Mouse (Mus musculus) olfactory bulb, adult 2 months (tissue): Measurements from ENCODE around the gene Thegl.

Experiments
- CTCF ChIP-seq: fragments of 200-500 bp; IDR thresholded peaks from 2 replicates; pipeline ENCODE4 v1.5.1; 2012; ENCODE audit warnings: low read depth, mild to moderate bottlenecking, low read length, moderate library complexity; ENCODE audit not compliant: insufficient read depth
- POLR2A ChIP-seq: fragments of 200-500 bp; IDR thresholded peaks from 2 replicates; pipeline ENCODE4 v1.6.1; 2012; ENCODE audit warnings: mild to moderate bottlenecking, low read depth, low read length, moderate library complexity; ENCODE audit not compliant: insufficient read depth

- TF ChIP-seq CTCF = no peak
- TF ChIP-seq POLR2A = no peak
Observed at GRCm38 (mm10) chr5:77082735-77083134, 66.9 kb downstream of the Thegl start.
